Comparison of ENCODE assay signal across 28 mouse cellular contexts in genomic region chr3:103732116-103732515, GRCm38 (mm10). TPM values are rescaled to one million over a fixed set of nuclear protein-coding genes. Genes with fewer than 3 reads are reported as not detected.
DNase-seq lines count a peak whose midpoint lies in the region; TF ChIP-seq lines count a peak whose summit lies in the region.
"Had no signal": no experiment of that assay in that cellular context is flagged by ENCODE, and none has a peak within 500 bp of the region (broad histone marks: within the 10 kb centered on the region; RNA-seq: fewer than 3 reads in every experiment).

No protein-coding gene starts in this region.

- intact Hi-C loops in left cerebral cortex, postnatal 4 days (cut with DNase I): loop anchor here (10.0 kb wide), 1 partner anchor 547 kb away; no protein-coding TSS in a partner anchor

- DNase-seq in heart, adult 11 months: peak; percentile 62
- DNase-seq in heart, adult 8-10 months (ENCODE audit: low spot score): no peak
- DNase-seq in fat pad, adult 2 months (ENCODE audit: extremely low read depth, low read depth, low spot score): peak; percentile 80
- peak; percentile 88 for DNase-seq in gonadal fat pad, adult 2 months (ENCODE audit: low read depth)
- no peak for DNase-seq in gastrocnemius, postnatal 10 days
- no peak for DNase-seq in thymus, postnatal 36 days
- DNase-seq in left cerebral cortex, postnatal 4 days: no peak
- DNase-seq: adrenal gland, adult 2 months; adrenal gland, adult 8-10 months; adrenal gland, postnatal 10 days; adrenal gland, postnatal 14 days; adrenal gland, postnatal 25 days; adrenal gland, postnatal 36 days; B cell, adult 2 months; cerebellum, adult 11 months; cerebellum, adult 11-12 months had no signal

- H3K27ac ChIP-seq in olfactory bulb, adult 2 months (ENCODE audit: insufficient read depth, low read depth, low read length): peak overlapping the region; percentile 50; the same call in 1 of the 2 replicates

- TF ChIP-seq CTCF in olfactory bulb, adult 2 months (IDR thresholded peaks at IDR 0.05; ENCODE audit: insufficient read depth, low read depth, low read length): no peak

- 65% methylated on average over 3 of the region's 3 CpGs for WGBS in olfactory bulb, adult 2 months

- no peak overlapping the region for H3K4me3 ChIP-seq in olfactory bulb, adult 2 months (ENCODE audit: insufficient read depth, low read depth, low read length)

- H3K4me1 ChIP-seq in olfactory bulb, adult 2 months (ENCODE audit: control insufficient read depth, insufficient read depth, low read length): peaks cover 45% of the 10 kb centered on the region

- TF ChIP-seq POLR2A in olfactory bulb, adult 2 months (IDR thresholded peaks at IDR 0.05; ENCODE audit: insufficient read depth, low read depth, low read length): no peak

RNA-seq across cellular contexts. Expression of gene Olfml3, which starts 5.7 kb away (rescaled TPM):
- 1 to 10 TPM; 4.4 to 5.2 (median 5.0) TPM for total RNA-seq in heart, adult 8-10 months (2022)
- polyA plus RNA-seq in gonadal fat pad, adult 2 months (2012; rRNA removed): 29.4 and 30.5 TPM in 2 replicates
- polyA plus RNA-seq in olfactory bulb, adult 2 months (2012; ENCODE audit: insufficient read depth, insufficient read length, low replicate concordance, missing spikeins): not detected in 2 replicates
- 10 to 100 TPM in 1 of 2 experiments, 1 to 10 TPM in 1; 10.0 to 15.0 TPM for total RNA-seq in gastrocnemius, postnatal 10 days (2021)
- 1 to 10 TPM; 4.7 to 5.0 TPM for total RNA-seq in left cerebral cortex, postnatal 4 days (2021)
- polyA plus RNA-seq: G1E had no signal

RNA-seq across cellular contexts. Expression of gene Gm10964, which starts 7.0 kb away (rescaled TPM):
- total RNA-seq in heart, adult 8-10 months (2022): not detected
- polyA plus RNA-seq in gonadal fat pad, adult 2 months (2012; rRNA removed): not detected in 2 replicates
- polyA plus RNA-seq in olfactory bulb, adult 2 months (2012; ENCODE audit: insufficient read depth, insufficient read length, low replicate concordance, missing spikeins): not detected in 2 replicates
- not detected for total RNA-seq in gastrocnemius, postnatal 10 days (2021)
- total RNA-seq in left cerebral cortex, postnatal 4 days (2021): not detected
- total RNA-seq: adrenal gland, adult 18-20 months; adrenal gland, adult 2 months; adrenal gland, adult 8-10 months; adrenal gland, postnatal 10 days; adrenal gland, postnatal 14 days; adrenal gland, postnatal 25 days; adrenal gland, postnatal 36 days; adrenal gland, postnatal 4 days; CH12.LX; ES-E14; G1E; MEL had no signal
- polyA plus RNA-seq: activated CD4-positive, CD25-positive, alpha-beta regulatory T cell, adult 4 months; adrenal gland, adult 2 months; brain, embryonic 14.5 days; C2C12; CD4-positive, CD25-positive, alpha-beta regulatory T cell, adult 4 months; G1E; Patski had no signal

RNA-seq across cellular contexts. Expression of gene Hipk1, which starts 59.2 kb away (rescaled TPM):
- total RNA-seq in heart, adult 8-10 months (2022): 100 to 1,000 TPM in 1 of 4 experiments, 10 to 100 TPM in 3; 83.0 to 105 (median 93.9) TPM
- polyA plus RNA-seq in gonadal fat pad, adult 2 months (2012; rRNA removed): 63.1 and 88.4 TPM in 2 replicates
- polyA plus RNA-seq in olfactory bulb, adult 2 months (2012; ENCODE audit: insufficient read depth, insufficient read length, low replicate concordance, missing spikeins): 438 TPM in 1 of 2 replicates, not detected in the other
- 10 to 100 TPM; 52.1 to 59.8 TPM for total RNA-seq in gastrocnemius, postnatal 10 days (2021)
- 10 to 100 TPM; 66.7 to 69.9 TPM for total RNA-seq in left cerebral cortex, postnatal 4 days (2021)

Comparison
In these comparisons a context has a peak if more than half of its experiments do, and no peak if none do; other contexts are left out.
1. DNase-seq: peak in heart, adult 11 months (single experiment), fat pad, adult 2 months (single experiment) and gonadal fat pad, adult 2 months (single experiment); none in heart, adult 8-10 months (single experiment), gastrocnemius, postnatal 10 days (single experiment), thymus, postnatal 36 days (0 of 2) and left cerebral cortex, postnatal 4 days (single experiment).